Mouse (Mus musculus) ES-Bruce4 (cell line): ENCODE data around the gene Dab1. TPM values are rescaled to one million over a fixed set of nuclear protein-coding genes. Genes with fewer than 3 reads are reported as not detected.

Experiments
- H3K27ac ChIP-seq: 2 replicates; pipeline ENCODE4 v1.5.1; 2012; ENCODE audit warnings: low read length, inconsistent platforms; ENCODE audit not compliant: insufficient read depth
- H3K27me3 ChIP-seq: 2 replicates; pipeline ENCODE4 v1.6.1; 2012; ENCODE audit warnings: mild to moderate bottlenecking, low read length, inconsistent platforms; ENCODE audit not compliant: control insufficient read depth, poor library complexity, insufficient read depth, severe bottlenecking
- H3K36me3 ChIP-seq: 2 replicates; pipeline ENCODE4 v1.6.1; 2012; ENCODE audit warnings: inconsistent platforms, mild to moderate bottlenecking, low read length, moderate library complexity; ENCODE audit not compliant: control insufficient read depth, poor library complexity, insufficient read depth, severe bottlenecking
- H3K4me1 ChIP-seq: one replicate; pipeline ENCODE4 v1.8.1; 2011; ENCODE audit warnings: low read length; ENCODE audit not compliant: control insufficient read depth, insufficient read depth
- H3K4me3 ChIP-seq: 2 replicates; pipeline ENCODE4 v1.5.1; 2011; ENCODE audit warnings: low read depth, mild to moderate bottlenecking, low read length
- H3K9ac ChIP-seq: 2 replicates; pipeline ENCODE4 v1.6.1; 2012; ENCODE audit warnings: low read depth, mild to moderate bottlenecking, inconsistent platforms; ENCODE audit not compliant: poor library complexity, severe bottlenecking
- H3K9me3 ChIP-seq: replicated peaks from 2 replicates; pipeline ENCODE4 v1.6.1; 2012; ENCODE audit warnings: mild to moderate bottlenecking, low read length, inconsistent platforms; ENCODE audit not compliant: control insufficient read depth, poor library complexity, insufficient read depth, severe bottlenecking
- CTCF ChIP-seq: IDR thresholded peaks from one replicate; pipeline ENCODE4 v1.8.1; 2011; ENCODE audit warnings: low read depth, low read length
- EP300 ChIP-seq: IDR thresholded peaks from 2 replicates; pipeline ENCODE4 v1.6.1; 2011; ENCODE audit warnings: low read depth, low read length; ENCODE audit not compliant: insufficient read depth
- POLR2A ChIP-seq: IDR thresholded peaks from one replicate; pipeline ENCODE4 v1.8.1; 2011; ENCODE audit warnings: low read length; ENCODE audit not compliant: insufficient read depth
- polyA plus RNA-seq: library from polyadenylated mRNA; stranded (reverse); fragments of >200 nt; gene quantifications from 2 replicates; pipeline ENCODE4 v1.2.4, GENCODE M21; 2011; ENCODE audit warnings: low read depth; ENCODE audit not compliant: missing spikeins, insufficient read depth, insufficient read length

Dab1 gene
- polyA plus RNA-seq, 1 experiment = 4.8 TPM

DNA sequence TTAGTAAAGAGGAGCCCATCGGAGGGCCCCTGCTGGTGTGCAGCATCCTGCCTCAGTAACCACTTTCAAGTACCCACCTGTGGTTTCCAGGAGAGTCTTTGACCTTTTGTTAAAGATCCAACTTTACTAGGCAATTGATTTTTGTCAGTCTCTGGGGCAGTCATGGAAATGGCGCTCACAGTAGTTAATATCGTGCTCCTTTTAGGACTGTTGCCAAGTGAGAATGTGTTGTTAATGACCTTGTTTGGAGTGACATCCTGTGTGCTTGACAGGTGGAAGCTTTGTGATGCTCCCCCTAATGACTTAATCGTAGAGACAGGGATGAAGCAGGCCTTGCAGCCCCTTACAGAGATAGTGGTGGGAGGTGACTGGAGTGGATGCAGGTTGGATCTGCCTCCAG lies 1151.2 kb downstream of the Dab1 start:
- Histone ChIP-seq H3K36me3 (no peaks in the 10 kb centered on the region), H3K27ac (no peak overlapping the region), H3K4me3 (no peak overlapping the region), H3K9ac (no peak overlapping the region), H3K9me3 (no peaks in the 10 kb centered on the region), H3K27me3 (no peaks in the 10 kb centered on the region), H3K4me1 (no peaks in the 10 kb centered on the region)
- TF ChIP-seq EP300 (no peak), CTCF (no peak), POLR2A (no peak)

DNA sequence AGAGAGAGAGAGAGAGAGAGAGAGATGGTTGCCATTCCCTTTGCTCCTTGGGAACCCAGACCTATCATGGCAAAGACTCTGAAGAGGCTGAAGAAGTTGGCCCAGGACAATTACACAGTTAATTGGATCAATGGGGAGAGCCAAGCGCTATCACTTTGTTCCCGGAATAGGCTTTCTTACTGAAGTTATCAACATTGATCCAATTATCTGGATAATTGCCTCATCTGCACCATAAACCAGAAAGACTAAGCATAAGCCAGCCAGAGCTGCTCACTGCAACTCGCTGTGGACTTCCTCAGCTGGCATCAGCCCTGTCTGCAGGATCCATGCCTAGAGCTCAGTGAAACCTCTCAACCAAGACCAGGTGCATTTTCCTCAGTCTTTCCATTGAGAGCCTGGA lies 1156.4 kb downstream of the Dab1 start:
- no peak overlapping the region for H3K27ac ChIP-seq

DNA sequence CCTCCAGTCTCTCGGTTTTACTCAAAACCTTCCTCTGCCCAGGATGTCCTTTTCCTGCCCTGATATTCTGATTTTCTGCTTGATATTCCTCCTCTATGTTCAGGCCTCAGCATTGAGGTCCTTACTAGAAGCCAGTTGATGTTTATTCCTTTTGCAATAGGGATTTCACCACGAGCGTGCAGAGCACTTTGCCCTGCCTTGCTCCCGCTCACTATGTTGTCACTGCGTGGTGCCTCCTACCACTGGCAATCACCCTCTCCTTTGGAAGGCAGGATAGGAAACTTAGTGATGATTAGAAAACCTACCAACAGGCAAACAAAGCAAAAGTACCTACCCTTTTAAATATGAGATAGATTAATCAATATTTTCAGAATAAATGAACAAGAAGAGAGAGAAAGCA lies 1160.3 kb downstream of the Dab1 start:
- TF ChIP-seq CTCF (no peak), POLR2A (no peak), EP300 (no peak)
- H3K27ac ChIP-seq = no peak overlapping the region
- H3K36me3 ChIP-seq = no peaks in the 10 kb centered on the region
- H3K9me3 ChIP-seq = no peaks in the 10 kb centered on the region
- H3K4me1 ChIP-seq = no peaks in the 10 kb centered on the region
- H3K9ac ChIP-seq = no peak overlapping the region
- H3K4me3 ChIP-seq = no peak overlapping the region
- no peaks in the 10 kb centered on the region; the same call in 1 of the 2 replicates for H3K27me3 ChIP-seq

More for the DNA sequence above, 1156.4 kb downstream of the Dab1 start:
- no peaks in the 10 kb centered on the region for H3K36me3 ChIP-seq
- H3K4me3 ChIP-seq = no peak overlapping the region
- no peak for TF ChIP-seq EP300
- TF ChIP-seq CTCF = no peak
- TF ChIP-seq POLR2A = no peak
- H3K9ac ChIP-seq = no peak overlapping the region
- H3K9me3 ChIP-seq = no peaks in the 10 kb centered on the region
- no peaks in the 10 kb centered on the region for H3K4me1 ChIP-seq
- H3K27me3 ChIP-seq = no peaks in the 10 kb centered on the region; the same call in 1 of the 2 replicates

DNA sequence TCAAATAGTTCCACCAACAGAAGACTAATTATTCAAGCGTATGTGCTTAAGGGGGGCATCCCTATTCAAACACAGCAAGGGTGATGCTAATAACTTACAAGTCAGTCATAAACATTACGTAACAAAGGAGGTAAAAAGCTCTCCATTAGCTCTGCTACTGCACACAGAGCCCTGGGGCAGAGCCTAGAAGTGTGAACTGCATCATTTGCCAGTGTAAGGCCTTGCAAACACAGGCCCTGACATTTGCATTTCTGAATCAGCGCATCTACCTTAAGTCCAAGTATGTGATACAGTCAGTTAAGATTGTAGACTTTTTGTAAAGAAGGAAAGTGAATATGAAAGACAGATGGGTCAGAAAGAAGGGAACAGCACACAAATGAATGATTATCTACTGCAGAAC lies 1162.3 kb downstream of the Dab1 start:
- Histone ChIP-seq H3K4me3 (no peak overlapping the region), H3K36me3 (no peaks in the 10 kb centered on the region), H3K4me1 (no peaks in the 10 kb centered on the region), H3K9ac (no peak overlapping the region), H3K9me3 (no peaks in the 10 kb centered on the region), H3K27me3 (no peaks in the 10 kb centered on the region; the same call in 1 of the 2 replicates), H3K27ac (no peak overlapping the region)
- no peak for TF ChIP-seq POLR2A

DNA sequence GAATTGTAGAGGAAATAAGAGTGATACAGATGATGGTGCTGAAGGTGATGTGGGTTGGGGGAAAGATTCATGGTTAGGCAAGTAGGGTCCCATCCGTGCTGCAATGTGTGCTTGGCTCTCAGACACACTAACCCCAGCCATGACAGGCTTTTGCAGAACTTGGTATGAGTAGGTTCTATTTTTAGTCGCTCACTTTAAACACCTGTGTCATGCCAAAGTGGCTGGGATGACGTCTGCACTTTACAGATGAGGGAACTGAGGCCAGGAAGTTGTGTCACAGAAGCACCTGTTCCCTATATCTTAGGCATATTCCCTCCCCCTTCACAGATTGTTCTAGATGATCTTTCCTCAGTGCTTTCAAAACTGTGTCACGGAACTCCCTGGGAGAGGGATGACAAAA lies 1163.2 kb downstream of the Dab1 start:
- no peak overlapping the region for H3K4me3 ChIP-seq
- TF ChIP-seq EP300 (no peak), POLR2A (no peak), CTCF (no peak)
- H3K9me3 ChIP-seq = no peaks in the 10 kb centered on the region
- no peaks in the 10 kb centered on the region for H3K36me3 ChIP-seq
- no peaks in the 10 kb centered on the region; the same call in 1 of the 2 replicates for H3K27me3 ChIP-seq
- H3K9ac ChIP-seq = no peak overlapping the region
- no peaks in the 10 kb centered on the region for H3K4me1 ChIP-seq
- no peak overlapping the region for H3K27ac ChIP-seq

DNA sequence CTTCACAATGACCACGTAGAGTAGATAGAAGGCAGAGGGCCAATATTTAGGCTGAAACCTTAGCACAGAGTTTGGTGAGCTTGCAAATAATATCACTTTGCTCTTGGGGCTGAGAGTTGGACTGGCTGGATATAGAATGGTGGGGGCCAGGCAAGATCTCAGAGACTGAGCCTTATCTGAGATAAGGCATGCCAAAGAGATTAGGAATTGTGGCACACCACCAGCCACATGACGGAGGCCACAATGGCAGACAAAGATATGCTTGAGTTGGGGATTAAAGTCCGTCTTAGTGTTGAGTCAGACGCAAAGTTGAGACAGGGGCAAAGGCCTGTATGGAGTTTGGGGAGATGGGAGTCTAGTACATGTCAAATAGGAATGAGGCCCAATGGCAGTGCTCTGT lies 1173.0 kb downstream of the Dab1 start:
- Histone ChIP-seq H3K9me3 (no peaks in the 10 kb centered on the region), H3K27me3 (no peaks in the 10 kb centered on the region), H3K4me3 (no peak overlapping the region), H3K4me1 (no peaks in the 10 kb centered on the region), H3K27ac (no peak overlapping the region), H3K36me3 (no peaks in the 10 kb centered on the region), H3K9ac (no peak overlapping the region)
- TF ChIP-seq POLR2A (no peak), CTCF (no peak), EP300 (no peak)
